Mouse (Mus musculus) cerebellum, adult 2 months (tissue): ENCODE results near the gene Col7a1.

Experiments used
- CTCF ChIP-seq: fragments of 200-500 bp; IDR thresholded peaks from 2 replicates; pipeline ENCODE4 v1.5.1; 2011; ENCODE audit warnings: low read depth, mild to moderate bottlenecking, control low read depth, low read length, moderate library complexity, borderline replicate concordance; ENCODE audit not compliant: insufficient read depth
- POLR2A ChIP-seq: fragments of 200-500 bp; IDR thresholded peaks from 2 replicates; pipeline ENCODE4 v1.6.1; 2011; ENCODE audit warnings: low read length, control low read depth, borderline replicate concordance; ENCODE audit not compliant: insufficient read depth

DNA sequence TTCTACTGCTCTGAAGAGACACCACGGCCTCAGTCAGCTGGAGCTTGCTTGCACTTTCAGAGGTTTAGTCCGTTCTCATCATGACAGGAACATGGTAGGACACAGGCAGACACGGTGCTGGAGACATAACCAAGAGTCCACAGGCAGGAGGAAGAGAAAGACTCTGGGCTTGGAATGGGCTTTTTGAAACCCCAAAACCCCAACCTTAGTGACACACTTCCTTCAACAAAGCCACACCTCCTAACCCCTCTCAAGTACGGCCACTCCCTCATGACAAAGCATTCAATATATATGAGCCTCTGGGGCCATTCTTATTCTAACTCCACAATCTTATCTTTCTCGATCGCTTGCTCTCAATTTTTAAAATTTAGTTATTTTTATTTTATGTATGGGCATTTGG lies 79.0 kb downstream of the Col7a1 start:
- TF ChIP-seq CTCF (no peak), POLR2A (no peak)
